Mouse (Mus musculus) midbrain, embryonic 10.5 days (tissue): Measurements from ENCODE around the gene Cckbr. TPM values are rescaled to one million over a fixed set of nuclear protein-coding genes. Genes with fewer than 3 reads are reported as not detected.

ENCODE experiments used
- DNase-seq: peaks from one replicate; pipeline ENCODE4 v3.0.0-alpha.2; 2017; ENCODE audit warnings: low spot score
- H3K27ac ChIP-seq: fragments of 300-500 bp; sonication (generic); replicated peaks from 2 replicates; pipeline ENCODE4 v1.5.1; 2016; ENCODE audit warnings: mild to moderate bottlenecking
- H3K27me3 ChIP-seq: fragments of 300-500 bp; sonication (generic); 2 replicates; pipeline ENCODE4 v1.6.1; 2016; ENCODE audit warnings: low read depth, mild to moderate bottlenecking; ENCODE audit not compliant: poor library complexity, severe bottlenecking
- H3K36me3 ChIP-seq: fragments of 300-500 bp; sonication (generic); 2 replicates; pipeline ENCODE4 v1.6.1; 2016; ENCODE audit warnings: mild to moderate bottlenecking, moderate library complexity
- H3K4me1 ChIP-seq: fragments of 300-500 bp; sonication (generic); 2 replicates; pipeline ENCODE4 v1.6.1; 2016
- H3K4me3 ChIP-seq: fragments of 300-500 bp; sonication (generic); 2 replicates; pipeline ENCODE4 v1.5.1; 2016; ENCODE audit warnings: mild to moderate bottlenecking, moderate library complexity
- H3K9me3 ChIP-seq: fragments of 300-500 bp; sonication (generic); replicated peaks from 2 replicates; pipeline ENCODE4 v1.6.1; 2016; ENCODE audit warnings: mild to moderate bottlenecking
- WGBS: fragments of 180-500 bp; shearing (Covaris S2); methylation state at CpG from one replicate; pipeline ENCODE4 v1.1.7; 2016; 5-methylcytosine and 5-hydroxymethylcytosine counted together
- polyA plus RNA-seq: library from polyadenylated mRNA; unstranded; fragments of >200 nt; fragmentation: Nextera tagmentation; extraction: Ambion mirVana; gene quantifications from 2 replicates; pipeline ENCODE4 v1.2.1, GENCODE M21; 2016

The Cckbr gene
- polyA plus RNA-seq, 1 experiment from 2014 or later: 0.27 TPM

DNA sequence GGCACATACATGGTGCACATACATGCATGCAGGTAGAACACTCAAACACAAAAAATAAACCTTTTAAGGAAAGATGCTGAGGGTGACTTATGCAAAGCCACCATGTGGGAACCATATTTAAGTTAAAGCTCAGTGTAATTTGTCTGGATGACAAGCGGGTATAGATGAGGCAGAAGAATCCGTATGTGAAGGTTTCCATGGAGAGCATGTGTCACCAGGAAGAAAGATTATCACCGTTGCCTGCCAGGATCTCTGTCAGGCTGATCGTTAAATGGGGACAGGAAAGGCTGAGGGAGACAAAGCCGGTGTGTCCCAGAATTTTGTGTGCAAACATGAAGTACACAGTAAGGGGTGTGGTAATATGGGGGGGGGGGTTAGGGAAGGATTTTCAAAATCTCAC, 89.0 kb downstream of the Cckbr start:
- Histone ChIP-seq H3K27ac (no peak overlapping the region), H3K9me3 (no peaks in the 10 kb centered on the region)
- 80% methylated on average over 5 of the region's 5 CpGs for WGBS

DNA sequence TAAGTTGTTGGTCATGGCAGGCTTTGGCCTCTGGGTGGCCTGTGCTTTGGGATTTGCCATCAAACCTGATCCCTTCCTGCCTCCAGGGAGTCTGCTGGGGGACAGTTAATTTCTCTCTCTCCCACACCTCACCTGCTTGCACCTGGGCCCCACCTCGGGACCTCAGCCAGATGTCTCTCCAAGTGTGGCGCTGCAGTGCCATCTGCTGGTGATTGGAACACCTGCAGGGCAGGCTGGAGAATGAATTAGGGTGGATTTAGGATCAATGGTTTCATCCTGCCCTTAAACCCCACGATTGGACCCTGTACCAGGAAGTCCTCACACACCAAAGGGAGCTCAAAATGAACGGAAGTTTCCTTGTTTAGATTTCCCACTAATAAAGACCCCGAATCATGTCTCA, 89.6 kb downstream of the Cckbr start:
- H3K36me3 ChIP-seq: no peaks in the 10 kb centered on the region
- 11% methylated on average over 5 of the region's 5 CpGs for WGBS
- peaks cover 90% of the 10 kb centered on the region for H3K27me3 ChIP-seq
- peak; percentile 55 for DNase-seq
- no peak overlapping the region for H3K27ac ChIP-seq
- H3K4me3 ChIP-seq: no peak overlapping the region
- H3K4me1 ChIP-seq: peaks cover 13% of the 10 kb centered on the region
- H3K9me3 ChIP-seq: no peaks in the 10 kb centered on the region

More for the DNA sequence above, 89.0 kb downstream of the Cckbr start:
- Histone ChIP-seq H3K36me3 (no peaks in the 10 kb centered on the region), H3K4me1 (peaks cover 13% of the 10 kb centered on the region), H3K4me3 (no peak overlapping the region), H3K27me3 (peaks cover 90% of the 10 kb centered on the region)
- DNase-seq: no peak

DNA sequence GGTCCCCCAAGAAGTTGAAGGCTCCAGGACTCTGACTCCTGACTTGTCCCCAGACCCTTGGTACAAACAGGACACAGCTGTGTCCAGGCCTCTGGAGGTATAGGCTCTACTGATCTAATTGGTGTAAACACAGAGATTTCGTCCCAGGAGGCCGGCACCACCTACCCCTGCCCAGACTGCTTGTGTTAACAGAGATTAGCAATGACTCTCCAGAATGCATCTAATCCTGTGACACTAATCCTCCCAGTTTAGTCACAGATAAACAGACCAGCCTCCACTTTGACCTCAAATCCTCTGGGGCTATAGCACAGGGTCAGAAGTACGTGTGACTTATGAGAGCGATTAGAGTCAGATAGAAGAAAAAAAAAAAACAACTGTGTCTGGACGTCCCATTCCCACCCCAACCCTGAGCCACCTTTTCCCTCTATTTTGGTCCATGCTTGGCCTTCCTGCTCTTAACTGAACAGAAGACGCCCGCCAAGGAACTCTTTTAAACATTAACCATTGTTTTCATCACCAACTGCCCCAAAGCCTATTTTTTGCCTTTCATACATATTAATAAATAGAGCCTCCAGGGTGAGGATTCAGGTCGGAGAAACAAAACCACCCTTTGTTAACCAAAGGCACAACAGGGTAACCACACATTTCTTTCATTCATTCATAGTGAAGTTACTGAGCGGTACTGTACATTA, 91.3 kb downstream of the Cckbr start:
- DNase-seq: peak; percentile 54
- no peaks in the 10 kb centered on the region for H3K36me3 ChIP-seq
- H3K9me3 ChIP-seq: no peaks in the 10 kb centered on the region
- peaks cover 90% of the 10 kb centered on the region for H3K27me3 ChIP-seq
- H3K4me3 ChIP-seq: no peak overlapping the region
- 32% methylated on average over 9 of the region's 9 CpGs for WGBS
- H3K4me1 ChIP-seq: peaks cover 13% of the 10 kb centered on the region
- no peak overlapping the region for H3K27ac ChIP-seq

DNA sequence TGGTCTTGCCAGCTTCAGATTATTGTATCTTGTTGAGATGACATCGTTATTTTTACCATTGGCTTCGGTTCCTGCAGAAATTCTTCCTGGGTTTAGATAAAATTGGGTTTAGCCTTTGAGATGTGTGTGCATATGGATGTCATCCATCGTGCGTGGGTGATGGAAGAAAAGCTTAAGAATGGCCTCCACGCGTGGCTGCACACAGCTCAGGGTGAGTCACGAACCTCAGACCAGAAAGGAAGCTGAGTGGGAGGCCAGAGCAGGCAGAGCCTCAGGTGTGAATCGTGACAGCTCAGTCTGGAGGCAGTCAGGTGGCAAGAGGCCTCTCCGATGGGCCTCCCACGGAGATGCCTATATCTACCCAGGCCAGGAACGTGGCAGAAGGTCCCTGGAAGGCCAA, 93.8 kb downstream of the Cckbr start:
- Histone ChIP-seq H3K27ac (no peak overlapping the region), H3K4me1 (peaks cover 13% of the 10 kb centered on the region), H3K27me3 (peaks cover 88% of the 10 kb centered on the region), H3K4me3 (no peak overlapping the region), H3K36me3 (no peaks in the 10 kb centered on the region), H3K9me3 (no peaks in the 10 kb centered on the region)
- no peak for DNase-seq
- WGBS: 77% methylated on average over 11 of the region's 11 CpGs

DNA sequence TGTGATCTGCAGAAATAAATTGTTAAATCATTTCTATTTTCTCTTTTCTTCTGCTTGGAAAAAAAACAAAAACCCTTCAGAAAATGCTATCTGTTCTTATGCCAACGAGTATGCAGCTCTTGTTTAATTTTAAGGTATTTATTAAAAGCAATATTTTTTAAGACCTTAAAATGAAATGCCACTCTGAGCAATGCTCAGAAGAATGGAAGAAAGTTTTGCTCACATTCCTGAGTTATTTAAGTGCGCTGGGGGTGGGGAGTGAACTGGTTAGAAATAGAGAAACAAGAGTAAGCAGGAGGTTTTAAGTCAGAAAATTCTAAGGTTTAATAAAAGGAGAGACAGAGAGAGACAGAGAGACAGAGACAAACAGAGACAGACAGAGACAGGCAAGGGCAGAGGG, 94.2 kb downstream of the Cckbr start:
- no peak for DNase-seq
- WGBS: 76% methylated on average over 2 of the region's 2 CpGs
- Histone ChIP-seq H3K4me3 (no peak overlapping the region), H3K36me3 (no peaks in the 10 kb centered on the region), H3K27ac (no peak overlapping the region), H3K4me1 (peaks cover 13% of the 10 kb centered on the region), H3K27me3 (peaks cover 87% of the 10 kb centered on the region), H3K9me3 (no peaks in the 10 kb centered on the region)

DNA sequence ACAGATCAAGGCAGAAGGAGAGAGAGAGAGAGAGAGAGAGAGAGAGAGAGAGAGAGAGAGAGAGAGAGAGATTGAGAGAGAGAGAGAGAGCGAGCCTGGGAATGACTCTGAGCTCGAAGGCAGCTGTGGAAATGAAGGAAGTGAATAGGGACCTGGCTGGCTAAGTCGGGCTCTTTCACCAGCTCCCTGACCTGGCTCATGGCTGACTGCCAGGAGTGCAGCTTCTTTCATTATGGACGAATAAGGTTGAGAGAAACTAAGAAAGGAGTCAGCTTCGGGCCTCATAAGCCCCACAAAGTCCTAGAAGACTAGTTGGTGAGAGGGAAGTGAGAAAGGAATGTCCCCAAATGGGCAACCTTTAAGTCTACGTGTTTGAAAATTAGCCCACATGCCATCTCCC, 94.7 kb downstream of the Cckbr start:
- H3K36me3 ChIP-seq: no peaks in the 10 kb centered on the region
- H3K9me3 ChIP-seq: no peaks in the 10 kb centered on the region
- H3K27ac ChIP-seq: no peak overlapping the region
- peaks cover 87% of the 10 kb centered on the region for H3K27me3 ChIP-seq
- DNase-seq: no peak
- H3K4me1 ChIP-seq: peaks cover 13% of the 10 kb centered on the region
- no peak overlapping the region for H3K4me3 ChIP-seq
- WGBS: 46% methylated on average over 6 of the region's 6 CpGs

Other genes starting within 250 kb of the Cckbr start
- not detected in 2 replicates for gene Olfr685, start 239.7 kb upstream of the Cckbr start, polyA plus RNA-seq
- gene Olfr686, start 218.2 kb upstream of the Cckbr start, polyA plus RNA-seq: not detected in 2 replicates
- gene Olfr688, start 137.6 kb upstream of the Cckbr start, polyA plus RNA-seq: not detected in 2 replicates
- gene Olfr689, start 114.6 kb upstream of the Cckbr start, polyA plus RNA-seq: 0.02 TPM in 1 of 2 replicates, not detected in the other
- not detected in 2 replicates for gene Olfr690, start 91.6 kb upstream of the Cckbr start, polyA plus RNA-seq
- gene Olfr691, start 83.5 kb upstream of the Cckbr start, polyA plus RNA-seq: not detected in 2 replicates
- not detected in 2 replicates for gene Olfr692, start 57.5 kb upstream of the Cckbr start, polyA plus RNA-seq
- gene Gm5901, start 50.7 kb upstream of the Cckbr start, polyA plus RNA-seq: not detected in 2 replicates
- 38.6 and 39.3 TPM in 2 replicates for gene Fam160a2, start 25.7 kb upstream of the Cckbr start, polyA plus RNA-seq
- gene Cnga4, start 21.2 kb upstream of the Cckbr start, polyA plus RNA-seq: 0.12 TPM in 1 of 2 replicates, not detected in the other
- 19.8 and 20.5 TPM in 2 replicates for gene Cavin3, start 56.6 kb downstream of the Cckbr start, polyA plus RNA-seq
- 34.2 and 41.7 TPM in 2 replicates for gene Smpd1, start 128.6 kb downstream of the Cckbr start, polyA plus RNA-seq
- gene Apbb1, start 155.9 kb downstream of the Cckbr start, polyA plus RNA-seq: 112 and 134 TPM in 2 replicates
- 0.07 and 0.17 TPM in 2 replicates for gene Hpx, start 174.4 kb downstream of the Cckbr start, polyA plus RNA-seq
- gene Trim3, start 207.8 kb downstream of the Cckbr start, polyA plus RNA-seq: 30.3 and 36.0 TPM in 2 replicates
- gene Timm10b, start 214.3 kb downstream of the Cckbr start, polyA plus RNA-seq: 164 TPM in 2 replicates
- gene Arfip2, start 214.7 kb downstream of the Cckbr start, polyA plus RNA-seq: 57.5 and 67.3 TPM in 2 replicates
- 8.1 and 12.0 TPM in 2 replicates for gene Gm45799, start 214.8 kb downstream of the Cckbr start, polyA plus RNA-seq
- gene Dnhd1, start 225.1 kb downstream of the Cckbr start, polyA plus RNA-seq: 0.40 and 0.41 TPM in 2 replicates